In genomic region chr4:98082512-98082911, GRCm38 (mm10) we compare ENCODE assay signal across 23 mouse cellular contexts.
DNase-seq lines count a peak whose midpoint lies in the region; ATAC-seq and TF ChIP-seq lines count a peak whose summit lies in the region.
"Had no signal": no experiment of that assay in that cellular context is flagged by ENCODE, and none has a peak within 500 bp of the region (broad histone marks: within the 10 kb centered on the region; RNA-seq: fewer than 3 reads in every experiment).

No protein-coding gene starts in this region.

- no peak for TF ChIP-seq EP300 in liver, postnatal 0 days (IDR thresholded peaks at IDR 0.05; ENCODE audit: low read depth)

- peak; percentile 48 for DNase-seq in heart, adult 11 months
- DNase-seq in heart, adult 8-10 months (ENCODE audit: low spot score), result no peak
- DNase-seq in liver, postnatal 0 days, result no peak
- DNase-seq in thymus, postnatal 25 days, result peak; percentile 44
- DNase-seq in adrenal gland, postnatal 25 days, result no peak
- no peak for DNase-seq in frontal cortex, postnatal 10 days (ENCODE audit: low spot score in 2 of 2)
- DNase-seq: adrenal gland, adult 2 months; cerebellum, adult 2 months; cerebellum, postnatal 25 days; gastrocnemius, postnatal 25 days; kidney, adult 8-10 months; kidney, postnatal 10 days; layer of hippocampus, postnatal 36 days; lung, adult 2 months; lung, postnatal 14 days; midbrain, embryonic 14.5 days had no signal

- WGBS in liver, embryonic 16.5 days (ENCODE audit: insufficient replicate concordance), result 19% methylated on average over 4 of the region's 4 CpGs
- 41% methylated on average over 4 of the region's 4 CpGs for WGBS in liver, postnatal 0 days (ENCODE audit: insufficient replicate concordance)

- no peak overlapping the region for H3K4me2 ChIP-seq in liver, embryonic 16.5 days (ENCODE audit: low read depth, low read length)
- H3K4me2 ChIP-seq in liver, postnatal 0 days (ENCODE audit: low read depth, low read length), result no peak overlapping the region
- H3K4me2 ChIP-seq: intestine, embryonic 15.5 days; neural tube, embryonic 12.5 days had no signal

- no peaks in the 10 kb centered on the region for H3K36me3 ChIP-seq in liver, embryonic 16.5 days (ENCODE audit: control insufficient read depth, insufficient read depth)
- H3K36me3 ChIP-seq in liver, postnatal 0 days (replicated peaks; ENCODE audit: insufficient read depth, low read length), result peaks cover 8% of the 10 kb centered on the region; the same call in 1 of the 2 replicates
- H3K36me3 ChIP-seq: intestine, embryonic 15.5 days had no signal

- no peaks in the 10 kb centered on the region for H3K9me3 ChIP-seq in liver, embryonic 16.5 days (replicated peaks; ENCODE audit: control insufficient read depth, low read length)
- no peaks in the 10 kb centered on the region for H3K9me3 ChIP-seq in liver, postnatal 0 days (ENCODE audit: low read length)
- H3K9me3 ChIP-seq: intestine, embryonic 15.5 days; megakaryocyte, embryonic 14.5 days; neural tube, embryonic 12.5 days had no signal

- H3K4me1 ChIP-seq in liver, embryonic 16.5 days (ENCODE audit: control insufficient read depth, low read depth, low read length), result no peaks in the 10 kb centered on the region
- H3K4me1 ChIP-seq in liver, postnatal 0 days (ENCODE audit: insufficient read depth), result no peaks in the 10 kb centered on the region
- H3K4me1 ChIP-seq: neural tube, embryonic 12.5 days had no signal

- no peak overlapping the region for H3K9ac ChIP-seq in liver, embryonic 16.5 days (ENCODE audit: low read depth, low read length)
- H3K9ac ChIP-seq in liver, postnatal 0 days (replicated peaks), result no peak overlapping the region
- H3K9ac ChIP-seq: intestine, embryonic 15.5 days; neural tube, embryonic 12.5 days had no signal

- H3K27me3 ChIP-seq in liver, embryonic 16.5 days (ENCODE audit: control insufficient read depth, insufficient read depth, low read depth, low read length), result no peaks in the 10 kb centered on the region
- H3K27me3 ChIP-seq in liver, postnatal 0 days (ENCODE audit: insufficient read depth, low read length), result no peaks in the 10 kb centered on the region
- H3K27me3 ChIP-seq: intestine, embryonic 15.5 days; neural tube, embryonic 12.5 days had no signal

- ATAC-seq in liver, embryonic 16.5 days (ENCODE audit: low read depth), result peak; percentile 50; the same call in 1 of the 2 replicates
- no peak for ATAC-seq in liver, postnatal 0 days
- ATAC-seq in megakaryocyte progenitor cell, adult 5-6 weeks (replicated peaks; ENCODE audit: poor library complexity), result peak; percentile 86
- ATAC-seq: forebrain, embryonic 16.5 days; hindbrain, embryonic 16.5 days had no signal

- H3K27ac ChIP-seq in liver, embryonic 16.5 days (ENCODE audit: low read length), result no peak overlapping the region
- H3K27ac ChIP-seq in liver, postnatal 0 days (ENCODE audit: low read depth), result no peak overlapping the region
- H3K27ac ChIP-seq: intestine, embryonic 15.5 days; neural tube, embryonic 12.5 days had no signal

- TF ChIP-seq CTCF in liver, postnatal 0 days (IDR thresholded peaks at IDR 0.05; ENCODE audit: low read depth), result no peak

- no peak overlapping the region for H3K4me3 ChIP-seq in liver, embryonic 16.5 days (ENCODE audit: low read depth, low read length)
- no peak overlapping the region for H3K4me3 ChIP-seq in liver, postnatal 0 days (ENCODE audit: low read depth, low read length)
- H3K4me3 ChIP-seq: intestine, embryonic 15.5 days; megakaryocyte, embryonic 14.5 days; neural tube, embryonic 12.5 days had no signal

Comparison
In these comparisons a context has a peak if more than half of its experiments do, and no peak if none do; other contexts are left out.
1. DNase-seq: peak in heart, adult 11 months (single experiment) and thymus, postnatal 25 days (single experiment); none in heart, adult 8-10 months (single experiment), liver, postnatal 0 days (single experiment), adrenal gland, postnatal 25 days (single experiment) and frontal cortex, postnatal 10 days (0 of 2).